Mouse (Mus musculus): ENCODE measurements at regions not wholly inside any gene's neighbourhood (a gene's known extent, or its start where the extent isn't known, plus 50 kb on each side); places are given as distances from the start of the nearest gene placed in this dataset.

DNA sequence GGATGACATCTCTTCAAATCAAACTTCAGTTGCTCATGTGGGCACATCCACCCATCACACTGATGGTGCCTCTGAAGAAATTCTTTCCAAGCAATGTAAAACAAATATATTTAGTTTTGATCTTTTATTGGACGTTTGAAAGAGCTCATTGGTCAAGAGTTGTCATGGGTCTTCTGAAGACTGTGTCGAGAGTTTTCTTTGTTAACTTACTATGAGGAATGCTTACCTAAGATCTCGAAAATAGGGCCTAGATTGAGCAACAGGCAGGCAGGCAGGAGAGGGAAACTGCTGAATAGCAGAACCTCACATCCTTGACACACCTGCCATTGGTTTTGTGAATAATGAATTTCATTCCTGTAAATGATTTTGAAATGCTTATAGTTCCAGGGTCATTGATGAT lies 78.0 kb upstream of the Pik3r1 start:
- no peak for DNase-seq (ENCODE audit: extremely low read depth, low read depth, low spot score)
- Histone ChIP-seq H3K79me2 (ENCODE audit: control insufficient read depth, insufficient read depth, low read length) (no peaks in the 10 kb centered on the region), H3K27ac (replicated peaks; ENCODE audit: insufficient read depth, low read depth, low read length) (no peak overlapping the region), H3K4me3 (ENCODE audit: insufficient read depth, low read depth, low read length) (no peak overlapping the region), H3K4me1 (ENCODE audit: control insufficient read depth, insufficient read depth, low read length) (peaks cover 20% of the 10 kb centered on the region), H3K9ac (ENCODE audit: low read depth, low read length) (no peak overlapping the region), H3K27me3 (ENCODE audit: control insufficient read depth, insufficient read depth, low read length) (no peaks in the 10 kb centered on the region), H3K36me3 (ENCODE audit: control insufficient read depth, insufficient read depth, low read length) (no peaks in the 10 kb centered on the region)
- WGBS, result 58% methylated on average over 3 of the region's 3 CpGs
- TF ChIP-seq POLR2A (IDR thresholded peaks at IDR 0.05; ENCODE audit: extremely low read depth, insufficient read depth, low read length) (no peak), CTCF (IDR thresholded peaks at IDR 0.05; ENCODE audit: low read depth, low read length) (no peak)

DNA sequence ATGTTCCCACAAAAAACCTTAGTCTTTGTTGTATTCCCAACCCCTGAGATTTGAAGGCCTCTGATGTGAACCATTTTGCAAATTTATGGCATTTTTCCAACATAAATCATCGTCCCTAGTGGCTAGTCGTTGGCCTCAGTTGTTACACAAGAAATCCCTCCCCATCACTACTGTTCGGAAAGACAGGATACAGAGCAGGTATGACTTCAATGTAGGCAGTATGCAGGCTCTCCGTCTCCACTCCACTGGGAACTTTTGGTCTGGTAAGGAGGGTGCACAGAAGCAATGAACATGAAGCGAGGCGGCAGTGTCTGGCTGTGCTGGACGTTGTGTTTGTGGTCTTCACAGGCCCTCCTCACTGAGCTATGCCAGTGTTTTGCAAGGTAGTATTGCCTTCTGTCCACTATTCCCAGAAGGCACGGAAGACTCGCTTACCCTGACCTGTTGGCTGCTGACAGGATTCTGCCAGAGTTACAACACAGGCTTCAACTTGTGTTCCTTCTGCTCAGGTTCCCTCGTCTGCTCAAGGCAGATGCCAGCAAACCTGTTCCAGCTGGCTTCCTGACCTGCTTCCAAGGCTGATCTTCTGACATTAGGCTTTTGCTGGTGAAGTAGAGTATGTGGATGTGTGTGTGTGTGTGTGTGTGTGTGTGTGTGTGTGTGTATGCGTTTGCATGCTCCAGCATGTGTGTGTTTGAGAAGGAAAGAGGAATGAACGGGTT lies 80.0 kb upstream of the Pik3r1 start:
- Histone ChIP-seq H3K36me3 (ENCODE audit: control insufficient read depth, insufficient read depth, low read length) (no peaks in the 10 kb centered on the region), H3K4me3 (ENCODE audit: insufficient read depth, low read depth, low read length) (0 out of 2 replicates have a peak overlapping the region, but pooled peaks have one; percentile 9), H3K4me1 (ENCODE audit: control insufficient read depth, insufficient read depth, low read length) (peaks cover 20% of the 10 kb centered on the region), H3K27me3 (ENCODE audit: control insufficient read depth, insufficient read depth, low read length) (no peaks in the 10 kb centered on the region), H3K27ac (replicated peaks; ENCODE audit: insufficient read depth, low read depth, low read length) (peak overlapping the region; percentile 89), H3K79me2 (ENCODE audit: control insufficient read depth, insufficient read depth, low read length) (no peaks in the 10 kb centered on the region), H3K9ac (ENCODE audit: low read depth, low read length) (peak overlapping the region; percentile 61)
- 28% methylated on average over 12 of the region's 12 CpGs for WGBS
- peak; percentile 96 for DNase-seq (ENCODE audit: extremely low read depth, low read depth, low spot score)
- TF ChIP-seq POLR2A (IDR thresholded peaks at IDR 0.05; ENCODE audit: extremely low read depth, insufficient read depth, low read length) (no peak), CTCF (IDR thresholded peaks at IDR 0.05; ENCODE audit: low read depth, low read length) (0 out of 2 replicates have a peak, but pooled peaks have one; percentile 25)

- no peak for DNase-seq (ENCODE audit: extremely low read depth, low read depth, low spot score)
- H3K27ac ChIP-seq (replicated peaks; ENCODE audit: insufficient read depth, low read depth, low read length), result peak overlapping the region; percentile 87
- no peak for TF ChIP-seq POLR2A (IDR thresholded peaks at IDR 0.05; ENCODE audit: extremely low read depth, insufficient read depth, low read length)
- no peak for TF ChIP-seq CTCF (IDR thresholded peaks at IDR 0.05; ENCODE audit: low read depth, low read length)
- H3K79me2 ChIP-seq (ENCODE audit: control insufficient read depth, insufficient read depth, low read length), result no peaks in the 10 kb centered on the region
- peak overlapping the region; percentile 9; the same call in 1 of the 2 replicates for H3K9ac ChIP-seq (ENCODE audit: low read depth, low read length)
- H3K4me3 ChIP-seq (ENCODE audit: insufficient read depth, low read depth, low read length), result no peak overlapping the region
- H3K36me3 ChIP-seq (ENCODE audit: control insufficient read depth, insufficient read depth, low read length), result no peaks in the 10 kb centered on the region
- WGBS, result 48% methylated on average over 2 of the region's 2 CpGs
- H3K27me3 ChIP-seq (ENCODE audit: control insufficient read depth, insufficient read depth, low read length), result no peaks in the 10 kb centered on the region
- peaks cover 20% of the 10 kb centered on the region for H3K4me1 ChIP-seq (ENCODE audit: control insufficient read depth, insufficient read depth, low read length)
Observed at GRCm38 (mm10) chr13:101848601-101849147, 80.7 kb upstream of the Pik3r1 start.

DNA sequence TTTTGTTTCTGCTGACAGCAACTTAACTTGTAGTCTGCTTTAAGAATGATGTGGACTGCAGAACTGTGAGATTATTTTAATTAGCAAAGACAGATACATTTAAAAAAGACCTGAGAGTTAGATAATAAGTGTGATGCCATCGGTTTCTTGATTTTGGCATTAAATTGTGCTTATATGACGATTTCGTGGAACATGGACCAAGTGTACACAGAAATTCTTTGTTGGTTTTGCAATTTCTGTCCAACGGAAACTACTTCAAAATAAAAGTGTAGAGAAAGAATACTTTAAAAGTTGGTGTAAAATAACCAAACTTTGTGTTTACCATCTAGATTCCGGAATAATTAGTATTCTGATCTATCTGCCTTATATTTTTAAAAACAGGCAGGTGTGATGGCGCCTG lies 81.4 kb upstream of the Pik3r1 start:
- no peak overlapping the region for H3K9ac ChIP-seq (ENCODE audit: low read depth, low read length)
- 36% methylated on average over 6 of the region's 6 CpGs for WGBS
- no peaks in the 10 kb centered on the region for H3K36me3 ChIP-seq (ENCODE audit: control insufficient read depth, insufficient read depth, low read length)
- 0 out of 2 replicates have a peak overlapping the region, but pooled peaks have one; percentile 6 for H3K27ac ChIP-seq (replicated peaks; ENCODE audit: insufficient read depth, low read depth, low read length)
- peak; percentile 81 for DNase-seq (ENCODE audit: extremely low read depth, low read depth, low spot score)
- no peaks in the 10 kb centered on the region for H3K27me3 ChIP-seq (ENCODE audit: control insufficient read depth, insufficient read depth, low read length)
- no peak for TF ChIP-seq CTCF (IDR thresholded peaks at IDR 0.05; ENCODE audit: low read depth, low read length)
- no peak for TF ChIP-seq POLR2A (IDR thresholded peaks at IDR 0.05; ENCODE audit: extremely low read depth, insufficient read depth, low read length)
- H3K79me2 ChIP-seq (ENCODE audit: control insufficient read depth, insufficient read depth, low read length), result no peaks in the 10 kb centered on the region
- no peak overlapping the region for H3K4me3 ChIP-seq (ENCODE audit: insufficient read depth, low read depth, low read length)
- H3K4me1 ChIP-seq (ENCODE audit: control insufficient read depth, insufficient read depth, low read length), result peaks cover 20% of the 10 kb centered on the region

GRCm38 (mm10) chr13:101851329-101851728 lies 83.3 kb upstream of the Pik3r1 start:
- H3K9ac ChIP-seq (ENCODE audit: low read depth, low read length), result no peak overlapping the region
- 66% methylated on average over 6 of the region's 6 CpGs for WGBS
- H3K27me3 ChIP-seq (ENCODE audit: control insufficient read depth, insufficient read depth, low read length), result no peaks in the 10 kb centered on the region
- no peak overlapping the region for H3K4me3 ChIP-seq (ENCODE audit: insufficient read depth, low read depth, low read length)
- peaks cover 20% of the 10 kb centered on the region for H3K4me1 ChIP-seq (ENCODE audit: control insufficient read depth, insufficient read depth, low read length)
- no peak overlapping the region for H3K27ac ChIP-seq (replicated peaks; ENCODE audit: insufficient read depth, low read depth, low read length)
- no peaks in the 10 kb centered on the region for H3K36me3 ChIP-seq (ENCODE audit: control insufficient read depth, insufficient read depth, low read length)
- TF ChIP-seq POLR2A (IDR thresholded peaks at IDR 0.05; ENCODE audit: extremely low read depth, insufficient read depth, low read length), result no peak
- no peak for TF ChIP-seq CTCF (IDR thresholded peaks at IDR 0.05; ENCODE audit: low read depth, low read length)
- no peaks in the 10 kb centered on the region for H3K79me2 ChIP-seq (ENCODE audit: control insufficient read depth, insufficient read depth, low read length)
- no peak for DNase-seq (ENCODE audit: extremely low read depth, low read depth, low spot score)

DNA sequence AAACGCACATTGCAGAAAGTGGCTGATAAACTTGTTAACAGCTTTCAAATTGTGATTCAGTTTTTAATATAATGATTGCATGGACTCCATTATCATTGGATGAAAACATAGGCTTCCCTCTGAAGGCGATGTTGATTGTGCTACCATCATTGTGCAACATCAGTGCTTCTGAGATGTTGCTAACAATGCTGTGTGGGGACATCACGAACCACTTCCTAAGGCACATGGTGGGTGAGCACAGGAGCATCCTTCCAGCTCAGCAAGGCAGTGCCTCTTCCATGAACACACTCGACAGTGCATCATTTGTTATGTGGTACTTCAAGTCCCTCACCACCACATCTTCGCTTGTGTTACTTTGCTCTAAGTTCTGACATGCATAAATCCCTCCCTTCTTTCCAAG lies 84.9 kb upstream of the Pik3r1 start:
- TF ChIP-seq POLR2A (IDR thresholded peaks at IDR 0.05; ENCODE audit: extremely low read depth, insufficient read depth, low read length) (no peak), CTCF (IDR thresholded peaks at IDR 0.05; ENCODE audit: low read depth, low read length) (no peak)
- no peak overlapping the region for H3K27ac ChIP-seq (replicated peaks; ENCODE audit: insufficient read depth, low read depth, low read length)
- H3K79me2 ChIP-seq (ENCODE audit: control insufficient read depth, insufficient read depth, low read length), result no peaks in the 10 kb centered on the region
- no peak for DNase-seq (ENCODE audit: extremely low read depth, low read depth, low spot score)
- H3K4me1 ChIP-seq (ENCODE audit: control insufficient read depth, insufficient read depth, low read length), result peaks cover 14% of the 10 kb centered on the region
- no peaks in the 10 kb centered on the region for H3K27me3 ChIP-seq (ENCODE audit: control insufficient read depth, insufficient read depth, low read length)
- no peak overlapping the region for H3K9ac ChIP-seq (ENCODE audit: low read depth, low read length)
- no peaks in the 10 kb centered on the region for H3K36me3 ChIP-seq (ENCODE audit: control insufficient read depth, insufficient read depth, low read length)
- 95% methylated on average over 5 of the region's 5 CpGs for WGBS
- no peak overlapping the region for H3K4me3 ChIP-seq (ENCODE audit: insufficient read depth, low read depth, low read length)

All from liver, adult 2 months (tissue).